Mouse (Mus musculus): Measurements from ENCODE around the gene Cdcp1.

- TF ChIP-seq CTCF (conservative IDR thresholded peaks at IDR 0.05; ENCODE audit: insufficient read depth, insufficient read length, low read depth, low read length): no peak
- TF ChIP-seq POLR2A (IDR thresholded peaks at IDR 0.05; ENCODE audit: low read depth, low read length): no peak
Observed at GRCm38 (mm10) chr9:123139887-123140614, 75.8 kb downstream of the Cdcp1 start.

Measured in kidney, adult 2 months (tissue).